Mouse (Mus musculus) gonadal fat pad, adult 2 months (tissue): ENCODE results near the gene Casq1. TPM values are rescaled to one million over a fixed set of nuclear protein-coding genes. Genes with fewer than 3 reads are reported as not detected.

ENCODE experiments used
- DNase-seq: peaks from one replicate; pipeline ENCODE4 v3.0.0-alpha.2; 2012; ENCODE audit warnings: low read depth
- polyA plus RNA-seq: library from polyadenylated mRNA; depleted of rRNA; stranded (reverse); fragments of >200 nt; gene quantifications from 2 replicates; pipeline ENCODE4 v1.2.3, GENCODE M21; 2012

Casq1 gene
- polyA plus RNA-seq, 1 experiment, result 8.5 TPM

DNA sequence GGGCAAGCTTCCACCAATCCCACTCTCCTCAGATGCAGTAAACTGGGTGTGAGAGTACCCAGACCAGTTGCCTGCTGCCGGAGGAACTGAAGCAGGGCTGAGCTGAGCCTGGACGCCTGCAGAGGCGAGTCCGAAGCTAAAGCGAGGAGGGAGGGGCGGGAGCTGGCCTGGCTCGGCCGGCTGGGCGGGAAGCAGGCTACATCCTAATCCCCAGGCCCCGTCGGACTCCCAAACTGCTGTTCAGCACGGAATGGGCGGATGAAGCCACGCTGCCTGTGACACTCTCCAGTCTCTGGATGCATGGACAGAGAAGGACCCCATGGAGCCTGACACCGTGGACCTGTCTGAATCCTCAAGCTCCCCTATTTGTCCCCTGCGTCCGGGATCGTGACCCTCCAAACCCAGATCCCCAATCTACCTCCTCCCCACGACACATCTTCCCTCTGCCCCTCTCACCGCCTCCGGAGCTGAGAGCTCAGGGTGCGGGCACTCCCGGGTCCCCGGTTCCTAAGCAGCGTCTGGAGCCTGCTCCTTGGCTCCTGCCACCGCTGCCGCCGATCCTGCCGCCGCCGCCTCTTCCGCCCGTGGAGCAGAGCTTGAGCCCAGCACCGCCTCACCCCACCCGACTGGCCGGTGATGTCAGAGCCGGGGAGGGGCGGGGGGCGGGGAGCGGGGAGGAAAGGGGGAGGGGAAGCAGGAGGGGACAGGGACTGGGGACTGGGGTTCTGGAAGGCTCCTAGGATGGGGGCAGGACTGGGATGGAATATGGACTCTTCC, 13.3 kb downstream of the Casq1 start, which contains the start of gene Pea15a:
Gene Pea15a, minus strand, starts transcription at position 664 of the 777 bp plus-strand sequence.
- DNase-seq, result no peak

GRCm38 (mm10) chr1:172205741-172206087, 14.0 kb downstream of the Casq1 start:
- DNase-seq, result no peak

GRCm38 (mm10) chr1:172204814-172205740, 14.6 kb downstream of the Casq1 start:
- DNase-seq, result no peak

DNA sequence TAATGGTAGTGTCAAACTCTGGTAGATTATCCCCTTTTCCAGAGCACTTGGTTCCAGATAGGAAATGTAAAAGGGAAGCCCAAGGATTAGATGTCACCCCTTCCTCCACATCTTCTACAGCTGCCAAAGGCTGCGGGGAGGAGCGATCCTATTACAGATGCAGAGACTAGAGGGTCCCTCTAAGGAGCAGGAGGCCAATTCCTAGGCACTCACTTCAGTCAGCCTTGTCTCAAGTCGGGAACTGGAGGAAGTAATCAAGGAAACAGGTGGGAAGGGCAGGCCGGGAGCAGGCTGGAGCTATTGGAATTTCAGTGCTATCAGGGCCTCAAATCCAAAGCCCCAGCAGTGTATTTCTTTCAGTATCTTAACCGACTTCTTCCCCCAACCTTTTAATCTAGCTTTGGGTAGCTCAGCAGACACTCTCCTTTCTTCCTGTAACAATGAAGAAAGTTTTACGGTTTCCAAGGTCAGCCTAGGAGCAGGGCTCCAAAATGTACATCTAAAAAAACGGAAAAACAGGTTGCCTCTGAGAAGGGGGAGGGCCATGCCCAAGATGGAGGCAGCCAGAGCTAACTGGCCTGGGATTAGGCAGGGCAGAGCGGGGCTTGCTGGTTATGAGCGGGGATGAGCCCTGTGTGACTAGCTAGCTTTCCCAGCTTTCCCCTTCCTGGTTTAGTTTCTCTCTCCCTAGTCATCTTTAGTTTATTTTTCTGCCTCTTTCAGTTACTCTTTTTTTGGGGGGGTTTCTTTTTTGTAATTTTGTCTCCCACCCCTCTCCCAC, 15.4 kb downstream of the Casq1 start:
- no peak for DNase-seq

GRCm38 (mm10) chr1:172203566-172203965, 16.1 kb downstream of the Casq1 start:
- no peak for DNase-seq

DNA sequence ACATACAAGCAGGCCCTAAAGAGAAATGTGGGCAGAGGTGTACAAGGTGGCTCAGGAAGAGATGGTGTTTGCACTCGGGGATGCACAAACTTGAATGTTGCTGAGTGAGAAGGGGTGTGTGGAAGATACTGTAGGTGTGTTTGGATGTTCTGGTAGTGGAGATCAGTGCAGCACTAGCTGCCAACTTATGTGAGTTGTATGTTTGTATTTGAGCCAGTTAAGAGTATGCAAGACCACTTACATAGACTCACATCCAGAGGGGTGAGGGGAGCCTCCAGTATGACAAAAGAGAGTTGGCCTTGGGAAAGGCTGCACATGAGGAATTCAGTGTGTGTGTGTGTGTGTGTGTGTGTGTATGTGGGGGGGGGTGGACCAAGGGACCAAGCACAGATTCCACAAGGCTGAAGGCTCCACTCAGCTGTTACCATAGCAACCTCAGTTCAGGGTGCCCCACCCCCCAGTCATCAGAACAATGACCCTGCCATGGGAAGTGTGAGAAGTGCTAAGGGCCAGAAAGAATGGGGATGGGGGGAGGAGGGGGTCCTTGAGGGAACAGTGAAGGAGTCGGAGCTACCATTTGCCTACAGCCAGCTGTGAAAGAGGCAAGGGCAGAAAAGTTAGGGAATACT, 16.7 kb downstream of the Casq1 start:
- no peak for DNase-seq

DNA sequence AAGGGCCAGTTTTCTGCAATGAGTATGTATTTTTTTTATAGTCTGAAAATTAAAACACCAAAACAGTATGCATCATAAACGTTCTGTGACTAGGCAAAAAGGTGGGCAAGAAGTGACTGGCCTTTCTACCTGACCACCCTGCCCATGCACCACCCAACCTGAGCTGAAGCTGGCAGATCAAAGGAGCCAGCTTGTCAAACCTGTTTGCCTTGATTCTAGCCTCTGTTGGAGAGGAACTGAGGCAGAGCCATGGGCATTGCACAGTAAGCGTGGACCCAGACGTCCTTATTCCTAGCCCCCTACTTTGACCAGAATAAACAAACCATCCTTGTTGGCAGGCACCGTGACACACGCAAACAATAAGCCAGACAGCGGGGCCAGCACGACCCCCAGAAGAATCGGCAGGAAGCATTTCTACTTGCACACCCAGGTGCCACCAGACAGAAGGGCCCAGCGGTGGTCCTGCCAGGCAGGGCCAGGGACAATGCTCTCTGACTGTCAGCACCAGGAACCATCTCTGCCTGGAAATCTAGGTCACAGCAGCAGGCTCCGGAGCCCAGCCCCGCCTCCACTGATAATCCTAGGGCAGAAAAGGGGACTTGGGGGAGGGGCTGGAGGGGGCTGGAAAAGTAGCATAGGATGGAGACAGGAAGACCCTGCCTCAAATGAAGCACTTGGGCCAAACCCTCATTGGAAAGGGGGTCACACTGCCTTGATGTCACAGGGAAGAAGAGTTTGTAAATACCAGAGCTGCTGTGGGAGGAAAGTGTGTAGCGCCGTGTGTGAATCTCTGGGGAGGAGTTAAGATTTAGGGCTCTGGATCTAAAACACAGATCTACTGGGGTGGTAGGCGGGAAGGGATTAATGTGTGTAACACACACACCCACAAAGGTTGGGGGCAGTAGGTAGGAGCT, 17.4 kb downstream of the Casq1 start:
- DNase-seq, result no peak

GRCm38 (mm10) chr1:172200871-172201447, 18.7 kb downstream of the Casq1 start:
- no peak for DNase-seq

DNA sequence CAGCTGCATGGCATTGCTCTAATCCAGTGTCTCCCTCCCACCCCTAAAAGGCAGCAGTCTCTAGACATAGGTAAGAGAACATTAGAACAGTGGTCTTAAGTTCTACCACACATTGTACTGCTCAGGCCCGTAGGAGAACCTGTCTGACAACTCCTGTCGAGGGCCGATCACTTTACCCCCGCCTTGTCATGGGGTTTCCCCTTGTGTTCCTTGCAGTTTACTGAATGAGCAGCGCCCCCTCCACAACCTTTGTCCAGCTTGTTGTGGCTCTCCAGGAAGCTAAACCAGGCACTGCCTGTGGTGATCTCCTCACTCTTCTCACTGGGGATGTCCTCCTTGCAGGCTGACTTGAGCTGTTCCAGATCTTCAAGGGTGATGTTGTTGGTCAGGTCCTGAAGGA, 19.5 kb downstream of the Casq1 start:
- no peak for DNase-seq

DNA sequence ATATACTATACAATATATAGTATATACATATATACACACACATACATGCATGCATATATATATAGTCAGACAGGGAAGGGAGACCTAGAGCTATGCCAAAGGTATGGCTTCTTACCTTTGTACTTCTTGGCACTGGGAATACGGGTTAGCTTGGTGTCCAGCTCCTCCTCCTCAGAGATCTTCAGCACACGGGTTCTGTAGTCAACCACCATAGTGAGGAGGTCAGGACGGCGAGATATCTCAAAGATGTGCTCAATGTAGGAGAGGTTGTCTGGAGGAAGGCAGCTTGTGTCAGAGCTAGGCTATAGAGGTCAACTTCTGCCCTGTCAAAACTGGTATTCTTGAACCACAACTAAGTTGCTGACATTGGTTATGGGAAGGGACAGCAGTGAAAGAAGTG, 20.7 kb downstream of the Casq1 start:
- DNase-seq, result no peak

DNA sequence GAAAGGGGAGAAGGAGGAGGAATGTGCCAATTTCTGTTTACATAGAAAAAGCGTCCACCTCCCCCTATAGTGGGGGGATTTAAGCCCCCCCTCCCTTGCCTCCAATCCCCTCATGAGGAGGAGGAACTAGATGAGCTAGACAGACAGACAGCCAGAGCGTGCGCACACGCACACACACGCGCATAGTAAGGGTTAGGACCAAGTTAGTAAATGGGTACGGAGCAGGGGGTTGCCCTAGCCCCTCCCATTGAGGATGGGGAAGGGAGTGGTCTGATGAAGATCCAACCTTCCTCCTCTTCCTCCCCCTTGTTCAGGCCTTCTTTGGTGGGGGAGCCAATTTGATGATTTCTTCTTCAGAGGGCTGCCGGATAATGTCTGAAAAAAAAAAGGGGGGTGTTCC, 21.4 kb downstream of the Casq1 start:
- DNase-seq, result no peak

- no peak for DNase-seq
Observed at GRCm38 (mm10) chr1:172197851-172198250, 21.8 kb downstream of the Casq1 start.

DNA sequence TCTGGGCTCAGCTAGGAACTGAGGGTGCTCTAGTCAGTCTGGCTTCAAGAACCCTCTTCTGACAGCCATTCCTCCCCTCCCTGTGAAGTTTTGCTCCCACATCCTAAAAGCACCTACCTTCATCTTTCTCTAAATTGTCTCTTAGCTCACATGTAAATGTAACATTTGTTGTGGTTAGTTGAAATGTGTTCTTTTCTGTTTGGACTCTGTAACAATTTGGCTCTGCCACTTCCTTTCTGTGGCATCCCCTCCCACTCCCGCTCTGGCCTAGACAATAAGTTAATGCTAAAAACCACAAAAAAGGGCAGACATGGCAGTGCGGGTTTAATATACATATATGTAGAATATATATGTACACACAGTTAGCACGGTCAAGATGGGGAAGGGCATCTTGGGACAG, 22.5 kb downstream of the Casq1 start:
- DNase-seq, result no peak

DNA sequence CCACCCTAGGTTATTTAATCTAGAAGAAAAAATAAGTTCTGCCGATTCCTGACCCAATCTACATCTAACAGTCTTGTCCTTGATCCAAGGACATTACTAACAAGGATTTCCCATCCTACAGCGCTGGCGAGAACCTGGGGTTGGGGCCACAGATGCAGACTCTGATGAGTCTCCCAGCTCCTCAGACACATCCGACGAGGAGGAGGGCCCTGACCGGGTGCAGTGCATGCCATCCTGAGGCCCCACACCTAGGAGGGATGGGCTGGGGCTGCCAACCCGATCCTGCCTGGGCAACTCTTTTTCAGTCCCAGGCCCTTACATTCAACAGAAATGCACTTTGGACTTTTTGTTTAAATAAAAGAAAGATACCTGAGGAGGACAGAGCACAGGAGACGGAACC, 25.2 kb downstream of the Casq1 start:
- DNase-seq, result no peak

DNA sequence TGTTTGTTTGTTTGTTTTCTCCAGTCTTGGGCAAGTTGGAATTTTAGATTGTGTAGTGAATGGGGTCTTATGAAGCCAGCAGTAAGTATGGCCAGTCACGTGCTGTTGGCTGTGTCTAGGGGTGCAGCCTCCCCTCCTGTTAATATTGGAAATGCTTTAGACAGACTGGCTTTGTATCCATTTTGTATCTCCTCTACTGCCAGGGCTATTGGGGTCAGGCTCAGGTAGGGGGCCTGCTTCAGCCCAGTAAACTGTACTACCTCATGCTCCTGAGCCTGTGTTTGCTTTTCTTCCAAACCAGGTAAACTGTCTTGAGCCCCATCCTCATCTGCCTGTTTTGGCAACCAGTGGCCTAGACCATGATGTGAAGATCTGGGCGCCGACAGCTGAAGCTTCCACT, 27.5 kb downstream of the Casq1 start:
- no peak for DNase-seq

- no peak for DNase-seq
Observed at GRCm38 (mm10) chr1:172191578-172191977, 28.1 kb downstream of the Casq1 start.

DNA sequence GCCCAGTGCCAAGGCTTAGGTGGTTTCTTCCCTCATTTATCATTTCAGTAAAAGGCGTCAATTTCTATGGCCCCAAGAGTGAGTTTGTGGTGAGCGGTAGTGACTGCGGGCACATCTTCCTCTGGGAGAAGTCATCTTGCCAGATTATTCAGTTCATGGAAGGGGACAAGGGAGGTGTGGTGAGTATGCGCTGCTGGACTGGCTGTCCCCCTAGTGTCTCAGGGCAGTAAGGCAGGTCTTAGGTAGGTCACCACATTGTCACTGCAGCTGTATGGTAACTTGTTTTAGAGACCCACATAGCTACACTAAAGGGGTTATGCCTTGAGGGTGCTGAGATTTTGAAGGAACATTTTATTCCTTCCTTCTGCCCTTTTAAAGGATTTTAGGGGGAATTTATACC, 30.8 kb downstream of the Casq1 start:
- no peak for DNase-seq

- no peak for DNase-seq
Observed at GRCm38 (mm10) chr1:172186401-172187289, 33.0 kb downstream of the Casq1 start.

DNA sequence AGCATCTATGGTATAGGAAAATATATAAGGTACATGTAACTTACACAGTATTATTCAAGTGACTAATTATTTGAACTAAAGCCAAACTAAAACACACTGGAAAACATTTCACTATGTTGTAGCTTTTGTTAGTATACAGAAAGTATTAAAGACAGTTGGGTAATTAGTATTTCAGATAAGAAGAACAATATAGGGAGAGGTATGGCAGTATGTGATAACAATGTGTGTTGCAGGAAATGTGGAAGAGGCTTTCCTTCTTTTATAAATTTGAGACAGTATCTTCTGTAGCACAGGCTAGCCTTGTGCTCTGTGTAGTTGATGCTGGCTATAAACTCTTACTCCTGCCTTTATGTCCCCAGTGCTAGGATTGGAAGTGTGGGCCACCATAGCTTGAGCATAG, 35.8 kb downstream of the Casq1 start:
- DNase-seq, result no peak
